Comparison of ENCODE assay signal across 17 mouse cellular contexts in the genomic region with DNA sequence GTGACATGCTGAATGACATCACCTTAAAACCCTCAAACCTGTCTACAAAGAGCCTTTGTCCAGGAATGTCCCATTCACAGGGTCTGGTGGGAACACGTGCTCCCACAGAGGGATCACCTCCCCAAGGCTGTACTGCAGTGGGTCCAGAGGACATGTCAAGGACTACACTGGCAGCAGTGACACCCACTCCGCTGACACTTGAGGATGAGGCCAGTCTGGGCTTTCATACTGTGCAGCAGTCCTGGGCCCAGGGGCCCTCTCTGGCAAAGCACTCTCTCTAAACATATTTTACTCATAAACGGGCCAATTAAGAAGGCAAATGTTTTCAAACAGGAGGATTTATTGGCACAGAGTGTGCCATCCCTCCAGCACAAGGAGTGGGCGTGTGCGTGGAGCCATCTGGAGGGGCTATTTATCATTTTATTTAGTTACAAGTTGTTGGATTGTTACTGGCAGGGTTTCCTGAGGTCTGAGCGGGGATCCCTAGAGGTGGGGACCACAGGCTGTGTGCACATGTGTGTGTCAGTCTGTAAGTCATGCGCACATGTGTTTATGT. TPM values are rescaled to one million over a fixed set of nuclear protein-coding genes. Genes with fewer than 3 reads are reported as not detected.
DNase-seq lines count a peak whose midpoint lies in the region; ATAC-seq and TF ChIP-seq lines count a peak whose summit lies in the region.
"Had no signal": no experiment of that assay in that cellular context is flagged by ENCODE, and none has a peak within 500 bp of the region (broad histone marks: within the 10 kb centered on the region; RNA-seq: fewer than 3 reads in every experiment).

No protein-coding gene starts in this region.

- H3K9ac ChIP-seq in heart, embryonic 11.5 days (ENCODE audit: low read depth, low read length) = no peak overlapping the region
- H3K9ac ChIP-seq in lung, embryonic 14.5 days = no peak overlapping the region
- H3K9ac ChIP-seq in midbrain, embryonic 14.5 days (replicated peaks; ENCODE audit: low read length) = no peak overlapping the region
- H3K9ac ChIP-seq: embryonic facial prominence, embryonic 12.5 days; lung, embryonic 15.5 days had no signal

- peak; percentile 63; the same call in 1 of the 2 replicates for ATAC-seq in heart, embryonic 11.5 days (replicated peaks; ENCODE audit: insufficient number of reproducible peaks, low FRiP score, low TSS enrichment)
- peak; percentile 56; the same call in 1 of the 2 replicates for ATAC-seq in lung, embryonic 14.5 days (ENCODE audit: insufficient read depth)
- no peak for ATAC-seq in midbrain, embryonic 14.5 days (ENCODE audit: low FRiP score, low TSS enrichment)
- ATAC-seq: intestine, postnatal 0 days; Patski had no signal

- no peak for TF ChIP-seq POLR2A in cerebellum, adult 2 months (IDR thresholded peaks at IDR 0.05; ENCODE audit: borderline replicate concordance, insufficient read depth, low read length)

- no peaks in the 10 kb centered on the region for H3K36me3 ChIP-seq in heart, embryonic 11.5 days (ENCODE audit: control insufficient read depth, insufficient read depth, low read length)
- no peaks in the 10 kb centered on the region for H3K36me3 ChIP-seq in lung, embryonic 14.5 days (ENCODE audit: insufficient read depth)
- H3K36me3 ChIP-seq in midbrain, embryonic 14.5 days (ENCODE audit: control insufficient read depth, insufficient read depth, low read length) = no peaks in the 10 kb centered on the region
- H3K36me3 ChIP-seq: embryonic facial prominence, embryonic 12.5 days; lung, embryonic 15.5 days had no signal

- no peak overlapping the region for H3K4me2 ChIP-seq in heart, embryonic 11.5 days
- no peak overlapping the region for H3K4me2 ChIP-seq in lung, embryonic 14.5 days
- no peak overlapping the region for H3K4me2 ChIP-seq in midbrain, embryonic 14.5 days (ENCODE audit: low read length)
- H3K4me2 ChIP-seq: embryonic facial prominence, embryonic 12.5 days; liver, embryonic 11.5 days; lung, embryonic 15.5 days had no signal

- TF ChIP-seq CTCF in cerebellum, adult 2 months (IDR thresholded peaks at IDR 0.05; ENCODE audit: borderline replicate concordance, insufficient read depth, low read depth, low read length) = no peak
- TF ChIP-seq CTCF in lung, embryonic 14.5 days (IDR thresholded peaks at IDR 0.05; ENCODE audit: low read depth) = no peak

- peak; percentile 36 to 43 for DNase-seq in cerebellum, adult 2 months
- DNase-seq in cerebellum, adult 11 months = no peak
- no peak for DNase-seq in heart, postnatal 36 days
- no peak for DNase-seq in lung, embryonic 14.5 days
- DNase-seq in lung, postnatal 4 days = no peak
- DNase-seq in layer of hippocampus, postnatal 36 days = peak; percentile 36 to 48
- DNase-seq in midbrain, embryonic 14.5 days = no peak
- DNase-seq: heart, adult 18-20 months; kidney, postnatal 10 days; thymus, postnatal 36 days had no signal

- no peak overlapping the region for H3K4me3 ChIP-seq in cerebellum, adult 2 months (replicated peaks; ENCODE audit: insufficient read depth, low read depth, low read length)
- H3K4me3 ChIP-seq in heart, embryonic 11.5 days (ENCODE audit: low read depth, low read length) = no peak overlapping the region
- H3K4me3 ChIP-seq in lung, embryonic 14.5 days (ENCODE audit: low read depth, low read length) = no peak overlapping the region
- no peak overlapping the region for H3K4me3 ChIP-seq in midbrain, embryonic 14.5 days (replicated peaks; ENCODE audit: low read depth, low read length)
- H3K4me3 ChIP-seq: embryonic facial prominence, embryonic 12.5 days; lung, embryonic 15.5 days; megakaryocyte, embryonic 14.5 days had no signal

- WGBS in cerebellum, adult 2 months = 42% methylated on average over 7 of the region's 7 CpGs
- 74% methylated on average over 7 of the region's 7 CpGs for WGBS in heart, embryonic 11.5 days (ENCODE audit: insufficient replicate concordance)
- WGBS in lung, embryonic 14.5 days = 55% methylated on average over 7 of the region's 7 CpGs
- 80% methylated on average over 7 of the region's 7 CpGs for WGBS in midbrain, embryonic 14.5 days

- no peaks in the 10 kb centered on the region for H3K27me3 ChIP-seq in cerebellum, adult 2 months (ENCODE audit: control insufficient read depth, insufficient read depth, low read length)
- H3K27me3 ChIP-seq in heart, embryonic 11.5 days (ENCODE audit: control insufficient read depth, insufficient read depth, low read length) = no peaks in the 10 kb centered on the region
- H3K27me3 ChIP-seq in lung, embryonic 14.5 days (ENCODE audit: insufficient read depth, low read length) = no peaks in the 10 kb centered on the region
- H3K27me3 ChIP-seq in midbrain, embryonic 14.5 days (ENCODE audit: control insufficient read depth, insufficient read depth, low read length) = no peaks in the 10 kb centered on the region
- H3K27me3 ChIP-seq: embryonic facial prominence, embryonic 12.5 days; lung, embryonic 15.5 days; Patski had no signal

- no peaks in the 10 kb centered on the region for H3K9me3 ChIP-seq in heart, embryonic 11.5 days (replicated peaks; ENCODE audit: control insufficient read depth, low read length)
- no peaks in the 10 kb centered on the region for H3K9me3 ChIP-seq in lung, embryonic 14.5 days (ENCODE audit: low read depth, low read length)
- no peaks in the 10 kb centered on the region for H3K9me3 ChIP-seq in midbrain, embryonic 14.5 days (ENCODE audit: control insufficient read depth, low read length)
- H3K9me3 ChIP-seq: embryonic facial prominence, embryonic 12.5 days; lung, embryonic 15.5 days; megakaryocyte, embryonic 14.5 days had no signal

- H3K27ac ChIP-seq in cerebellum, adult 2 months (ENCODE audit: insufficient read depth, low read length) = no peak overlapping the region
- no peak overlapping the region for H3K27ac ChIP-seq in heart, embryonic 11.5 days (ENCODE audit: low read depth, low read length)
- no peak overlapping the region for H3K27ac ChIP-seq in lung, embryonic 14.5 days (ENCODE audit: low read depth)
- H3K27ac ChIP-seq in midbrain, embryonic 14.5 days (replicated peaks; ENCODE audit: low read depth, low read length) = no peak overlapping the region
- H3K27ac ChIP-seq: embryonic facial prominence, embryonic 12.5 days; lung, embryonic 15.5 days had no signal

- peaks cover 38% of the 10 kb centered on the region for H3K4me1 ChIP-seq in cerebellum, adult 2 months (ENCODE audit: control insufficient read depth, insufficient read depth, low read length)
- H3K4me1 ChIP-seq in heart, embryonic 11.5 days (ENCODE audit: control insufficient read depth, insufficient read depth, low read length) = 0 out of 2 replicates have a peak, but pooled peaks cover 6% of the 10 kb centered on the region
- 0 out of 2 replicates have a peak, but pooled peaks cover 6% of the 10 kb centered on the region for H3K4me1 ChIP-seq in lung, embryonic 14.5 days (ENCODE audit: insufficient read depth)
- H3K4me1 ChIP-seq in midbrain, embryonic 14.5 days (ENCODE audit: control insufficient read depth, insufficient read depth, low read length) = no peaks in the 10 kb centered on the region

- intact Hi-C loops in heart, postnatal 36 days (cut with DNase I) = no loop called here

RNA-seq across cellular contexts. Expression of a gene that starts 56.4 kb away (rescaled TPM):
- polyA plus RNA-seq in cerebellum, adult 2 months (2012; rRNA removed) = 307 and 356 TPM in 2 replicates
- 10.1 and 12.5 TPM in 2 replicates for polyA plus RNA-seq in heart, embryonic 11.5 days (2014; fragmentation: Nextera tagmentation; extraction: Ambion mirVana)
- 100 to 1,000 TPM; 113 to 124 TPM for total RNA-seq in heart, postnatal 36 days (2021)
- polyA plus RNA-seq in lung, embryonic 14.5 days (2014; fragmentation: Nextera tagmentation; extraction: Ambion mirVana) = 14.9 and 15.0 TPM in 2 replicates
- total RNA-seq in layer of hippocampus, postnatal 36 days (2021) = 100 to 1,000 TPM; 212 to 220 TPM
- polyA plus RNA-seq in midbrain, embryonic 14.5 days (2014; fragmentation: Nextera tagmentation; extraction: Ambion mirVana) = 20.4 and 32.4 TPM in 2 replicates

Comparison
In these comparisons a context has a peak if more than half of its experiments do, and no peak if none do; other contexts are left out.
1. DNase-seq: peak in cerebellum, adult 2 months (2 of 2) and layer of hippocampus, postnatal 36 days (2 of 2); none in cerebellum, adult 11 months (single experiment), heart, postnatal 36 days (0 of 2), lung, embryonic 14.5 days (single experiment), lung, postnatal 4 days (0 of 2) and midbrain, embryonic 14.5 days (single experiment).